Mouse (Mus musculus) lung, postnatal 0 days (tissue): ENCODE measurements at regions not wholly inside any gene's neighbourhood (a gene's known extent, or its start where the extent isn't known, plus 50 kb on each side); places are given as distances from the start of the nearest gene placed in this dataset.

Experiments
- CTCF ChIP-seq: IDR thresholded peaks from 2 replicates; pipeline ENCODE4 v1.5.1; 2016; ENCODE audit warnings: antibody characterized with exemption, mild to moderate bottlenecking
- EP300 ChIP-seq: IDR thresholded peaks from 2 replicates; pipeline ENCODE4 v1.6.1; 2016; ENCODE audit warnings: antibody characterized with exemption, mild to moderate bottlenecking, control low read depth

- TF ChIP-seq EP300 (no peak), CTCF (no peak)
Measured at GRCm38 (mm10) chr15:62267536-62267935, 1344.7 kb upstream of the A1bg start.
